Mouse (Mus musculus): Measurements from ENCODE around the gene Art5. TPM values are rescaled to one million over a fixed set of nuclear protein-coding genes. Genes with fewer than 3 reads are reported as not detected.
A peak's percentile ranks its signal among the peaks of the same experiment; 100 is the strongest.
"Not testable (repeated sequence)": the region's sequence is repeated elsewhere in the genome, so short reads cannot be mapped to it uniquely, and the experiment has no call there.

Gene Art5
- total and polyA plus RNA-seq, 2 experiments from 2014 or later, result 0.23 to 0.49 TPM

DNA sequence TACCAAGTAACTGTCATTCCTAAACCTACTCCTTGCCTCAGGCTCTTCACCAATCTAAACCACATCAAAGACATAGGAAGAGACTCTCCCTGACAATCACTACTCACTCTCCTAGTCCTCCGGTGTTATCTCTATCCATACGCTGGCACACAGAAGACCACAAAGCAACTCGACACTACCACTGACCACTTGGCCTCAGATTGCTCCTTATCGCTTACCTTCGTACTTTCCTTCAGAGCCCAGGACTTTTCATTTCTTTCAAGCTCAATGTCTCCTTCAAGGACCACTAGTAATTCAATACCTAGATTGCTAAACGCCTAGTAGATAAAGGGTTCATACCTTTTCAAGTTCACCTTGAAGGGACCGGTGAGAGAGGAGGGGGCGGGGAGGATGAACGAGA lies 45.4 kb downstream of the Art5 start:
- Histone ChIP-seq H3K4me3 (ENCODE audit: low read depth, low read length) (peak overlapping the region; percentile 64), H3K9me3 (ENCODE audit: low read length) (no peaks in the 10 kb centered on the region), H3K9ac (replicated peaks; ENCODE audit: low read length, poor library complexity, severe bottlenecking) (no peak overlapping the region), H3K27ac (ENCODE audit: low read depth, low read length) (no peak overlapping the region), H3K36me3 (ENCODE audit: insufficient read depth, low read length) (no peaks in the 10 kb centered on the region), H3K4me1 (ENCODE audit: insufficient read depth, low read length) (peaks cover 8% of the 10 kb centered on the region; the same call in 1 of the 2 replicates), H3K27me3 (ENCODE audit: insufficient read depth, low read length) (no peaks in the 10 kb centered on the region), H3K4me2 (ENCODE audit: low read depth, low read length, poor library complexity, severe bottlenecking) (peak overlapping the region; percentile 63)
- DNase-seq (ENCODE audit: low spot score), result no peak
- WGBS, result 92% methylated on average over 9 of the region's 9 CpGs
- no peak for ATAC-seq (ENCODE audit: low FRiP score)
- TF ChIP-seq CTCF (IDR thresholded peaks at IDR 0.05), result no peak

DNA sequence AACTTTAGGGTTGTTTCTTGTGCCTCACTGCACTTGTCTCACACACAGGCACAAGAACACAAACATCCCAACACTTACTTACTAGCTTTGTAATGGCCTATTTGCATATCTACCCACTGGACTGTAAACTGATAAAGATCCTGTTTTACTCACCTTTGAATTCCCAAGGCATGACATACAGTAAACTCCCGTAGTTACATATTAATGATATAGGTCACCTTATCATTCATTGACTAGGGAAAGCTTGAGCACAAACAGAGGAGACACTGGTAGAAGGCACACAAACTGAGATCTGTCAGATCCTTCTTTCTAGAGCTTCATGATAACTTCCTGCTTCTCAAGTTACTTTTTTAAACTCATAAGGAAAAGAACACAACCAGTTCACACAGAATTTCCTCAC lies 47.1 kb downstream of the Art5 start:
- DNase-seq (ENCODE audit: low spot score), result no peak
- Histone ChIP-seq H3K27ac (ENCODE audit: low read depth, low read length) (no peak overlapping the region), H3K4me2 (ENCODE audit: low read depth, low read length, poor library complexity, severe bottlenecking) (no peak overlapping the region), H3K9ac (replicated peaks; ENCODE audit: low read length, poor library complexity, severe bottlenecking) (no peak overlapping the region), H3K36me3 (ENCODE audit: insufficient read depth, low read length) (peaks cover 4% of the 10 kb centered on the region; the same call in 1 of the 2 replicates), H3K27me3 (ENCODE audit: insufficient read depth, low read length) (no peaks in the 10 kb centered on the region), H3K4me3 (ENCODE audit: low read depth, low read length) (no peak overlapping the region), H3K9me3 (ENCODE audit: low read length) (no peaks in the 10 kb centered on the region), H3K4me1 (ENCODE audit: insufficient read depth, low read length) (peaks cover 8% of the 10 kb centered on the region; the same call in 1 of the 2 replicates)
- no peak for TF ChIP-seq CTCF (IDR thresholded peaks at IDR 0.05)
- WGBS, result 92% methylated on average over 1 of the region's 1 CpGs
- no peak for ATAC-seq (ENCODE audit: low FRiP score)

DNA sequence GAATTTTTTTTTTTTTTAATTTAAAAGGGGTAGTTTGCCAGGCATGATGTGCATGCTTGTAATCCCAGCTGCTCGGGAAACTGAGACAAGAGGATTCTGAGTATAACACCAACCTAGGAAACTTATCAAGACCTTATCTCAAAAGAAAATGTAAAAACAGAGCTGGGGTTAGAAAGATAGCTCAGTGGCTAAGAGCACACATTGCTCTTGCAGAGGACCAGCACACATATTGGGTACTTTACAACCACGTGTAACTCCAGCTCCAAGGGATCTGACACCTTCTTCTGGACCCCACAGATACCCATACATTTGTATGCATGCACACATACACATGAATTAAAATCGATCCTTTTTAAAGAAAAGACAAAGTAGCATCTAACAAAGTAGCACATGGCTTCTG lies 47.9 kb downstream of the Art5 start:
- peaks cover 4% of the 10 kb centered on the region; the same call in 1 of the 2 replicates for H3K36me3 ChIP-seq (ENCODE audit: insufficient read depth, low read length)
- H3K4me1 ChIP-seq (ENCODE audit: insufficient read depth, low read length), result peaks cover 8% of the 10 kb centered on the region; the same call in 1 of the 2 replicates
- ATAC-seq (ENCODE audit: low FRiP score) (no peak), DNase-seq (ENCODE audit: low spot score) (no peak)
- 95% methylated on average over 3 of the region's 3 CpGs for WGBS
- no peaks in the 10 kb centered on the region for H3K9me3 ChIP-seq (ENCODE audit: low read length)
- no peak overlapping the region for H3K9ac ChIP-seq (replicated peaks; ENCODE audit: low read length, poor library complexity, severe bottlenecking)
- no peak overlapping the region for H3K27ac ChIP-seq (ENCODE audit: low read depth, low read length)
- no peak overlapping the region for H3K4me2 ChIP-seq (ENCODE audit: low read depth, low read length, poor library complexity, severe bottlenecking)
- TF ChIP-seq CTCF (IDR thresholded peaks at IDR 0.05), result no peak
- no peaks in the 10 kb centered on the region for H3K27me3 ChIP-seq (ENCODE audit: insufficient read depth, low read length)
- no peak overlapping the region for H3K4me3 ChIP-seq (ENCODE audit: low read depth, low read length)

DNA sequence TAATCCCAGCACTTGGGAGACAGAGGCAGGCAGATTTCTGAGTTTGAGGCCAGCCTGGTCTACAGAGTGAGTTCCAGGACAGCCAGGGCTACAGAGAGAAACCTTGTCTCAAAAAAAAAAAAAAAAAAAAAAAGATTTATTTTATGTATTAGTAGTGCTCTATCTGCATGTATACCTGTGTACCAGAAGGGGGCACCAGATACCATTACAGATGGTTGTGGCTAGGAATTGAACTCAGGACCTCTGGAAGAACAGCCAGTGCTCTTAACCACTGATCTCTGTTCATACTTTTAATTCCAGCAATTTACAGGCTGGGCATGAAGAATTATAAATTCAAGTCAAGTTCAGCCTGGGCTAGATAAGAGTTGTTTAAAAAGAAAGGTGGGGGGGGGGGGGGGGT lies 60.8 kb downstream of the Art5 start:
- H3K9me3 ChIP-seq (ENCODE audit: low read length); H3K9ac ChIP-seq (replicated peaks; ENCODE audit: low read length, poor library complexity, severe bottlenecking); H3K4me1 ChIP-seq (ENCODE audit: insufficient read depth, low read length); DNase-seq (ENCODE audit: low spot score); H3K27me3 ChIP-seq (ENCODE audit: insufficient read depth, low read length); H3K4me2 ChIP-seq (ENCODE audit: low read depth, low read length, poor library complexity, severe bottlenecking); H3K4me3 ChIP-seq (ENCODE audit: low read depth, low read length); ATAC-seq (ENCODE audit: low FRiP score); H3K36me3 ChIP-seq (ENCODE audit: insufficient read depth, low read length); H3K27ac ChIP-seq (ENCODE audit: low read depth, low read length): not testable (repeated sequence)
- peak; percentile 37 for TF ChIP-seq CTCF (IDR thresholded peaks at IDR 0.05)

Other genes with a start within 250 kb of the Art5 start
- 49.9 and 56.9 TPM in 2 replicates for gene Anapc15, start 245.8 kb downstream of the Art5 start, total RNA-seq (2014; rRNA removed)
- gene Anapc15, start 245.8 kb downstream of the Art5 start, polyA plus RNA-seq (2015; fragmentation: Nextera tagmentation; extraction: Ambion mirVana), result 62.7 and 68.3 TPM in 2 replicates
- gene Folr1, start 238.7 kb downstream of the Art5 start, total RNA-seq (2014; rRNA removed), result 4.9 and 11.5 TPM in 2 replicates
- 3.9 and 4.3 TPM in 2 replicates for gene Folr1, start 238.7 kb downstream of the Art5 start, polyA plus RNA-seq (2015; fragmentation: Nextera tagmentation; extraction: Ambion mirVana)
- gene Lamtor1, start 203.6 kb downstream of the Art5 start, total RNA-seq (2014; rRNA removed), result 114 and 127 TPM in 2 replicates
- gene Lamtor1, start 203.6 kb downstream of the Art5 start, polyA plus RNA-seq (2015; fragmentation: Nextera tagmentation; extraction: Ambion mirVana), result 159 and 180 TPM in 2 replicates
- 0.38 TPM in 1 of 2 replicates, not detected in the other for gene Tomt, start 203.1 kb downstream of the Art5 start, total RNA-seq (2014; rRNA removed)
- gene Tomt, start 203.1 kb downstream of the Art5 start, polyA plus RNA-seq (2015; fragmentation: Nextera tagmentation; extraction: Ambion mirVana), result 0.23 and 0.32 TPM in 2 replicates
- 3.7 and 6.9 TPM in 2 replicates for gene Lrrc51, start 175.6 kb downstream of the Art5 start, total RNA-seq (2014; rRNA removed)
- gene Lrrc51, start 175.6 kb downstream of the Art5 start, polyA plus RNA-seq (2015; fragmentation: Nextera tagmentation; extraction: Ambion mirVana), result 7.0 TPM in 2 replicates
- gene Numa1, start 175.4 kb downstream of the Art5 start, total RNA-seq (2014; rRNA removed), result 64.4 and 74.0 TPM in 2 replicates
- 17.9 and 20.6 TPM in 2 replicates for gene Numa1, start 175.4 kb downstream of the Art5 start, polyA plus RNA-seq (2015; fragmentation: Nextera tagmentation; extraction: Ambion mirVana)
- gene Il18bp, start 90.8 kb downstream of the Art5 start, total RNA-seq (2014; rRNA removed), result 7.7 and 12.9 TPM in 2 replicates
- 3.1 and 4.2 TPM in 2 replicates for gene Il18bp, start 90.8 kb downstream of the Art5 start, polyA plus RNA-seq (2015; fragmentation: Nextera tagmentation; extraction: Ambion mirVana)
- 31.3 and 40.7 TPM in 2 replicates for gene Rnf121, start 44.0 kb downstream of the Art5 start, total RNA-seq (2014; rRNA removed)
- 22.0 and 23.4 TPM in 2 replicates for gene Rnf121, start 44.0 kb downstream of the Art5 start, polyA plus RNA-seq (2015; fragmentation: Nextera tagmentation; extraction: Ambion mirVana)
- 17.3 and 18.0 TPM in 2 replicates for gene Xndc1, start 44.0 kb downstream of the Art5 start, total RNA-seq (2014; rRNA removed)
- gene Xndc1, start 44.0 kb downstream of the Art5 start, polyA plus RNA-seq (2015; fragmentation: Nextera tagmentation; extraction: Ambion mirVana), result 14.6 and 15.5 TPM in 2 replicates
- 2.1 and 2.2 TPM in 2 replicates for gene Xntrpc, start 43.8 kb downstream of the Art5 start, total RNA-seq (2014; rRNA removed)
- gene Xntrpc, start 43.8 kb downstream of the Art5 start, polyA plus RNA-seq (2015; fragmentation: Nextera tagmentation; extraction: Ambion mirVana), result 0.22 and 0.60 TPM in 2 replicates
- gene Trpc2, start 26.4 kb downstream of the Art5 start, total RNA-seq (2014; rRNA removed), result 0.24 TPM in 1 of 2 replicates, not detected in the other
- 0.43 TPM in 1 of 2 replicates, not detected in the other for gene Trpc2, start 26.4 kb downstream of the Art5 start, polyA plus RNA-seq (2015; fragmentation: Nextera tagmentation; extraction: Ambion mirVana)
- 0.33 TPM in 1 of 2 replicates, not detected in the other for gene Art1, start 7.7 kb downstream of the Art5 start, total RNA-seq (2014; rRNA removed)
- 0.18 and 0.22 TPM in 2 replicates for gene Art1, start 7.7 kb downstream of the Art5 start, polyA plus RNA-seq (2015; fragmentation: Nextera tagmentation; extraction: Ambion mirVana)
- 0.05 TPM in 1 of 2 replicates, not detected in the other for gene Chrna10, start 7.3 kb upstream of the Art5 start, total RNA-seq (2014; rRNA removed)
- not detected in 2 replicates for gene Chrna10, start 7.3 kb upstream of the Art5 start, polyA plus RNA-seq (2015; fragmentation: Nextera tagmentation; extraction: Ambion mirVana)
- 36.3 and 39.5 TPM in 2 replicates for gene Nup98, start 100.7 kb upstream of the Art5 start, total RNA-seq (2014; rRNA removed)
- gene Nup98, start 100.7 kb upstream of the Art5 start, polyA plus RNA-seq (2015; fragmentation: Nextera tagmentation; extraction: Ambion mirVana), result 10.0 and 10.2 TPM in 2 replicates
- gene Pgap2, start 100.7 kb upstream of the Art5 start, total RNA-seq (2014; rRNA removed), result 56.6 TPM in 2 replicates
- 51.7 and 54.9 TPM in 2 replicates for gene Pgap2, start 100.7 kb upstream of the Art5 start, polyA plus RNA-seq (2015; fragmentation: Nextera tagmentation; extraction: Ambion mirVana)
- 11.0 and 11.3 TPM in 2 replicates for gene Rhog, start 146.6 kb upstream of the Art5 start, total RNA-seq (2014; rRNA removed)
- gene Rhog, start 146.6 kb upstream of the Art5 start, polyA plus RNA-seq (2015; fragmentation: Nextera tagmentation; extraction: Ambion mirVana), result 15.8 and 17.2 TPM in 2 replicates
- 26.6 and 30.7 TPM in 2 replicates for gene Stim1, start 158.3 kb upstream of the Art5 start, total RNA-seq (2014; rRNA removed)
- 15.4 and 17.1 TPM in 2 replicates for gene Stim1, start 158.3 kb upstream of the Art5 start, polyA plus RNA-seq (2015; fragmentation: Nextera tagmentation; extraction: Ambion mirVana)

All from midbrain, postnatal 0 days (tissue).